In genomic region chr4:43971541-43972136, GRCm38 (mm10) we compare ENCODE assay signal across 10 mouse cellular contexts. TPM values are rescaled to one million over a fixed set of nuclear protein-coding genes. Genes with fewer than 3 reads are reported as not detected.
DNase-seq lines count a peak whose midpoint lies in the region; ATAC-seq and TF ChIP-seq lines count a peak whose summit lies in the region.
"Had no signal": no experiment of that assay in that cellular context is flagged by ENCODE, and none has a peak within 500 bp of the region (broad histone marks: within the 10 kb centered on the region; RNA-seq: fewer than 3 reads in every experiment).

No protein-coding gene starts in this region.

- no peak overlapping the region for H3K9ac ChIP-seq in kidney, embryonic 14.5 days (ENCODE audit: low read depth, low read length)
- peak overlapping the region; percentile 27; the same call in 1 of the 2 replicates for H3K9ac ChIP-seq in liver, postnatal 0 days (replicated peaks)

- TF ChIP-seq POLR2A in bone marrow, adult 2 months (IDR thresholded peaks at IDR 0.05; ENCODE audit: borderline replicate concordance, control insufficient read depth, low read depth, low read length) = no peak

- ATAC-seq in kidney, embryonic 14.5 days (ENCODE audit: low FRiP score, low TSS enrichment) = peak; percentile 25; the same call in 1 of the 2 replicates
- ATAC-seq in liver, postnatal 0 days = no peak

- intact Hi-C loops in left cerebral cortex, postnatal 25 days (cut with DNase I) = no loop called here

- H3K4me1 ChIP-seq in kidney, embryonic 14.5 days (ENCODE audit: control insufficient read depth, insufficient read depth, low read length) = peaks cover 26% of the 10 kb centered on the region
- peaks cover 23% of the 10 kb centered on the region for H3K4me1 ChIP-seq in bone marrow, adult 2 months (ENCODE audit: control insufficient read depth, insufficient read depth, low read length)
- peaks cover 57% of the 10 kb centered on the region for H3K4me1 ChIP-seq in hindbrain, embryonic 10.5 days (replicated peaks)
- peaks cover 60% of the 10 kb centered on the region for H3K4me1 ChIP-seq in liver, postnatal 0 days (ENCODE audit: insufficient read depth)

- no peak for TF ChIP-seq CTCF in bone marrow, adult 2 months (IDR thresholded peaks at IDR 0.05; ENCODE audit: control insufficient read depth, insufficient read depth, low read length)
- TF ChIP-seq CTCF in liver, postnatal 0 days (IDR thresholded peaks at IDR 0.05; ENCODE audit: low read depth) = no peak

- H3K27ac ChIP-seq in kidney, embryonic 14.5 days (ENCODE audit: low read depth, low read length) = peak overlapping the region; percentile 92
- H3K27ac ChIP-seq in bone marrow, adult 2 months (ENCODE audit: control insufficient read depth, insufficient read depth, low read depth, low read length, poor library complexity) = peak overlapping the region; percentile 90
- H3K27ac ChIP-seq in hindbrain, embryonic 10.5 days = peak overlapping the region; percentile 81
- H3K27ac ChIP-seq in liver, postnatal 0 days (ENCODE audit: low read depth) = peak overlapping the region; percentile 88

- H3K36me3 ChIP-seq in kidney, embryonic 14.5 days (ENCODE audit: control insufficient read depth, insufficient read depth, low read length) = 0 out of 2 replicates have a peak, but pooled peaks cover 2% of the 10 kb centered on the region
- H3K36me3 ChIP-seq in hindbrain, embryonic 10.5 days = 0 out of 2 replicates have a peak, but pooled peaks cover 3% of the 10 kb centered on the region
- peaks cover 20% of the 10 kb centered on the region for H3K36me3 ChIP-seq in liver, postnatal 0 days (replicated peaks; ENCODE audit: insufficient read depth, low read length)

- 58% methylated on average over 9 of the region's 9 CpGs for WGBS in kidney, embryonic 14.5 days
- WGBS in bone marrow, adult 2 months = 38% methylated on average over 9 of the region's 9 CpGs
- WGBS in hindbrain, embryonic 10.5 days = 68% methylated on average over 9 of the region's 9 CpGs
- 56% methylated on average over 9 of the region's 9 CpGs for WGBS in liver, postnatal 0 days (ENCODE audit: insufficient replicate concordance)

- no peak for TF ChIP-seq EP300 in liver, postnatal 0 days (IDR thresholded peaks at IDR 0.05; ENCODE audit: low read depth)

- H3K9me3 ChIP-seq in kidney, embryonic 14.5 days (ENCODE audit: control insufficient read depth, low read length) = no peaks in the 10 kb centered on the region
- H3K9me3 ChIP-seq in hindbrain, embryonic 10.5 days = no peaks in the 10 kb centered on the region
- H3K9me3 ChIP-seq in liver, postnatal 0 days (ENCODE audit: low read length) = no peaks in the 10 kb centered on the region

- H3K4me2 ChIP-seq in kidney, embryonic 14.5 days (replicated peaks; ENCODE audit: low read depth, low read length) = peak overlapping the region; percentile 27
- peak overlapping the region; percentile 46 for H3K4me2 ChIP-seq in liver, postnatal 0 days (ENCODE audit: low read depth, low read length)

- H3K4me3 ChIP-seq in kidney, embryonic 14.5 days (ENCODE audit: low read length) = no peak overlapping the region; the same call in 1 of the 2 replicates
- no peak overlapping the region for H3K4me3 ChIP-seq in bone marrow, adult 2 months (replicated peaks; ENCODE audit: control insufficient read depth, low read depth, low read length)
- peak overlapping the region; percentile 29; the same call in 1 of the 2 replicates for H3K4me3 ChIP-seq in hindbrain, embryonic 10.5 days
- H3K4me3 ChIP-seq in liver, postnatal 0 days (ENCODE audit: low read depth, low read length) = no peak overlapping the region
- H3K4me3 ChIP-seq: erythroblast, embryonic 14.5 days had no signal

- H3K27me3 ChIP-seq in kidney, embryonic 14.5 days (ENCODE audit: control insufficient read depth, insufficient read depth, low read length) = no peaks in the 10 kb centered on the region
- peaks cover 22% of the 10 kb centered on the region for H3K27me3 ChIP-seq in hindbrain, embryonic 10.5 days (ENCODE audit: insufficient read depth, poor library complexity, severe bottlenecking)
- H3K27me3 ChIP-seq in liver, postnatal 0 days (ENCODE audit: insufficient read depth, low read length) = no peaks in the 10 kb centered on the region

- DNase-seq in kidney, postnatal 10 days = no peak
- DNase-seq in hindbrain, embryonic 10.5 days (ENCODE audit: low spot score) = no peak
- DNase-seq in liver, postnatal 0 days = no peak
- no peak for DNase-seq in urinary bladder, postnatal 36 days (ENCODE audit: low spot score in 2 of 2)
- DNase-seq in urinary bladder, postnatal 4 days (ENCODE audit: low spot score in 2 of 2) = no peak
- DNase-seq in left cerebral cortex, postnatal 25 days (ENCODE audit: low spot score in 2 of 2) = no peak

RNA-seq across cellular contexts. Expression of gene Ccin, which starts 11.6 kb away (rescaled TPM):
- polyA plus RNA-seq in kidney, embryonic 14.5 days (2014; fragmentation: Nextera tagmentation; extraction: Ambion mirVana) = not detected in 2 replicates
- not detected in 2 replicates for polyA plus RNA-seq in bone marrow, adult 2 months (2011; ENCODE audit: insufficient read depth, insufficient read length, low replicate concordance, missing spikeins)
- polyA plus RNA-seq in hindbrain, embryonic 10.5 days (2016; fragmentation: Nextera tagmentation; extraction: Ambion mirVana) = not detected in 2 replicates
- not detected in 2 replicates for polyA plus RNA-seq in liver, postnatal 0 days (2015; fragmentation: Nextera tagmentation; extraction: Ambion mirVana)
- total RNA-seq in left cerebral cortex, postnatal 25 days (2021) = not detected
- total RNA-seq: left cerebral cortex, adult 8-10 months had no signal
- polyA plus RNA-seq: erythroblast, embryonic 14.5 days had no signal

RNA-seq across cellular contexts. Expression of gene Glipr2, which starts 14.4 kb away (rescaled TPM):
- 51.4 and 63.6 TPM in 2 replicates for polyA plus RNA-seq in kidney, embryonic 14.5 days (2014; fragmentation: Nextera tagmentation; extraction: Ambion mirVana)
- polyA plus RNA-seq in bone marrow, adult 2 months (2011; ENCODE audit: insufficient read depth, insufficient read length, low replicate concordance, missing spikeins) = 20.8 and 49.7 TPM in 2 replicates
- 70.2 and 84.9 TPM in 2 replicates for polyA plus RNA-seq in hindbrain, embryonic 10.5 days (2016; fragmentation: Nextera tagmentation; extraction: Ambion mirVana)
- 19.4 and 20.4 TPM in 2 replicates for polyA plus RNA-seq in liver, postnatal 0 days (2015; fragmentation: Nextera tagmentation; extraction: Ambion mirVana)
- 1 to 10 TPM; 2.7 to 2.9 TPM for total RNA-seq in left cerebral cortex, postnatal 25 days (2021)

RNA-seq across cellular contexts. Expression of gene Clta, which starts 32.6 kb away (rescaled TPM):
- polyA plus RNA-seq in kidney, embryonic 14.5 days (2014; fragmentation: Nextera tagmentation; extraction: Ambion mirVana) = 242 and 272 TPM in 2 replicates
- polyA plus RNA-seq in bone marrow, adult 2 months (2011; ENCODE audit: insufficient read depth, insufficient read length, low replicate concordance, missing spikeins) = 114 and 168 TPM in 2 replicates
- polyA plus RNA-seq in hindbrain, embryonic 10.5 days (2016; fragmentation: Nextera tagmentation; extraction: Ambion mirVana) = 220 and 239 TPM in 2 replicates
- polyA plus RNA-seq in liver, postnatal 0 days (2015; fragmentation: Nextera tagmentation; extraction: Ambion mirVana) = 136 and 144 TPM in 2 replicates
- total RNA-seq in left cerebral cortex, postnatal 25 days (2021) = 100 to 1,000 TPM; 280 to 281 TPM
